Mouse (Mus musculus) limb, embryonic 15.5 days (tissue): ENCODE results near the gene Rhbdd2. TPM values are rescaled to one million over a fixed set of nuclear protein-coding genes. Genes with fewer than 3 reads are reported as not detected.

Source experiments
- ATAC-seq: fragments of 200-750 bp; cut with Nextera tagmentation; 2 replicates; pipeline ENCODE4 v1.8.0; 2017; ENCODE audit warnings: low read depth, moderate TSS enrichment; ENCODE audit not compliant: insufficient number of reproducible peaks, low FRiP score, low TSS enrichment
- H3K27ac ChIP-seq: fragments of 300-500 bp; sonication (generic); 2 replicates; pipeline ENCODE4 v1.5.1; 2015; ENCODE audit warnings: moderate library complexity, mild to moderate bottlenecking, inconsistent platforms
- H3K27me3 ChIP-seq: fragments of 300-500 bp; sonication (generic); 2 replicates; pipeline ENCODE4 v1.6.1; 2015; ENCODE audit warnings: inconsistent platforms
- H3K36me3 ChIP-seq: fragments of 300-500 bp; sonication (generic); 2 replicates; pipeline ENCODE4 v1.6.1; 2015; ENCODE audit warnings: inconsistent platforms
- H3K4me1 ChIP-seq: fragments of 300-500 bp; sonication (generic); 2 replicates; pipeline ENCODE4 v1.6.1; 2015; ENCODE audit warnings: inconsistent platforms
- H3K4me2 ChIP-seq: fragments of 300-500 bp; sonication (generic); 2 replicates; pipeline ENCODE4 v1.6.1; 2015; ENCODE audit warnings: mild to moderate bottlenecking, inconsistent platforms
- H3K4me3 ChIP-seq: fragments of 300-500 bp; sonication (generic); 2 replicates; pipeline ENCODE4 v1.5.1; 2015; ENCODE audit warnings: mild to moderate bottlenecking, inconsistent platforms
- H3K9ac ChIP-seq: fragments of 300-500 bp; sonication (generic); 2 replicates; pipeline ENCODE4 v1.6.1; 2015; ENCODE audit warnings: inconsistent platforms
- H3K9me3 ChIP-seq: fragments of 300-500 bp; sonication (generic); 2 replicates; pipeline ENCODE4 v1.6.1; 2016; ENCODE audit warnings: inconsistent platforms
- WGBS: fragments of 180-500 bp; shearing (Covaris S2); methylation state at CpG from one replicate; pipeline ENCODE4 v1.1.7; 2015; 5-methylcytosine and 5-hydroxymethylcytosine counted together
- polyA plus RNA-seq: library from polyadenylated mRNA; unstranded; fragments of >200 nt; fragmentation: Nextera tagmentation; extraction: Ambion mirVana; gene quantifications from 2 replicates; pipeline ENCODE4 v1.2.1, GENCODE M21; 2015

The Rhbdd2 gene
- polyA plus RNA-seq, 1 experiment from 2014 or later, result 33.4 TPM

- no peaks in the 10 kb centered on the region for H3K9me3 ChIP-seq
- no peak overlapping the region for H3K4me2 ChIP-seq
- no peak overlapping the region for H3K4me3 ChIP-seq
- H3K9ac ChIP-seq, result no peak overlapping the region
- H3K27ac ChIP-seq, result no peak overlapping the region
- no peaks in the 10 kb centered on the region for H3K36me3 ChIP-seq
- no peak for ATAC-seq
- 72% methylated on average over 9 of the region's 9 CpGs for WGBS
- no peaks in the 10 kb centered on the region for H3K4me1 ChIP-seq
- H3K27me3 ChIP-seq, result no peaks in the 10 kb centered on the region
Observed at GRCm38 (mm10) chr5:135648461-135649308, 16.3 kb downstream of the Rhbdd2 start.

- H3K27me3 ChIP-seq, result no peaks in the 10 kb centered on the region
- no peak overlapping the region for H3K9ac ChIP-seq
- H3K4me2 ChIP-seq, result no peak overlapping the region
- no peak overlapping the region for H3K4me3 ChIP-seq
- no peaks in the 10 kb centered on the region for H3K9me3 ChIP-seq
- WGBS, result 85% methylated on average over 1 of the region's 1 CpGs
- H3K27ac ChIP-seq, result no peak overlapping the region
- no peaks in the 10 kb centered on the region for H3K4me1 ChIP-seq
- H3K36me3 ChIP-seq, result no peaks in the 10 kb centered on the region
- ATAC-seq, result no peak
Observed at GRCm38 (mm10) chr5:135649309-135649633, 16.9 kb downstream of the Rhbdd2 start.

- H3K27ac ChIP-seq, result no peak overlapping the region
- H3K9ac ChIP-seq, result no peak overlapping the region
- H3K27me3 ChIP-seq, result no peaks in the 10 kb centered on the region
- no peak for ATAC-seq
- WGBS, result 77% methylated on average over 3 of the region's 3 CpGs
- no peaks in the 10 kb centered on the region for H3K9me3 ChIP-seq
- H3K4me2 ChIP-seq, result no peak overlapping the region
- H3K4me3 ChIP-seq, result no peak overlapping the region
- H3K36me3 ChIP-seq, result no peaks in the 10 kb centered on the region
- H3K4me1 ChIP-seq, result no peaks in the 10 kb centered on the region
Observed at GRCm38 (mm10) chr5:135651536-135651935, 19.1 kb downstream of the Rhbdd2 start.

GRCm38 (mm10) chr5:135653209-135653608 lies 20.8 kb downstream of the Rhbdd2 start:
- Histone ChIP-seq H3K27me3 (no peaks in the 10 kb centered on the region), H3K4me2 (no peak overlapping the region), H3K9ac (no peak overlapping the region), H3K27ac (no peak overlapping the region), H3K4me1 (peaks cover 4% of the 10 kb centered on the region; the same call in 1 of the 2 replicates), H3K36me3 (no peaks in the 10 kb centered on the region), H3K9me3 (no peaks in the 10 kb centered on the region), H3K4me3 (no peak overlapping the region)
- ATAC-seq, result no peak
- WGBS, result 45% methylated on average over 2 of the region's 2 CpGs

GRCm38 (mm10) chr5:135656046-135656445 lies 23.6 kb downstream of the Rhbdd2 start:
- H3K4me1 ChIP-seq, result peaks cover 4% of the 10 kb centered on the region; the same call in 1 of the 2 replicates
- 71% methylated on average over 5 of the region's 5 CpGs for WGBS
- H3K4me3 ChIP-seq, result no peak overlapping the region
- H3K9ac ChIP-seq, result no peak overlapping the region
- no peak overlapping the region for H3K4me2 ChIP-seq
- no peaks in the 10 kb centered on the region for H3K27me3 ChIP-seq
- H3K36me3 ChIP-seq, result no peaks in the 10 kb centered on the region
- no peak overlapping the region for H3K27ac ChIP-seq
- ATAC-seq, result no peak
- H3K9me3 ChIP-seq, result no peaks in the 10 kb centered on the region

GRCm38 (mm10) chr5:135657128-135657527 lies 24.7 kb downstream of the Rhbdd2 start:
- Histone ChIP-seq H3K36me3 (no peaks in the 10 kb centered on the region), H3K9ac (no peak overlapping the region), H3K4me2 (no peak overlapping the region), H3K4me3 (no peak overlapping the region), H3K27ac (no peak overlapping the region), H3K27me3 (no peaks in the 10 kb centered on the region), H3K9me3 (no peaks in the 10 kb centered on the region), H3K4me1 (peaks cover 4% of the 10 kb centered on the region; the same call in 1 of the 2 replicates)
- ATAC-seq, result no peak
- WGBS, result 88% methylated on average over 5 of the region's 5 CpGs

- Histone ChIP-seq H3K4me1 (peaks cover 4% of the 10 kb centered on the region; the same call in 1 of the 2 replicates), H3K36me3 (no peaks in the 10 kb centered on the region), H3K4me3 (no peak overlapping the region), H3K4me2 (0 out of 2 replicates have a peak overlapping the region, but pooled peaks have one; percentile 19), H3K27me3 (no peaks in the 10 kb centered on the region), H3K9me3 (no peaks in the 10 kb centered on the region), H3K27ac (no peak overlapping the region; the same call in 1 of the 2 replicates), H3K9ac (no peak overlapping the region)
- 49% methylated on average over 17 of the region's 17 CpGs for WGBS
- ATAC-seq, result no peak
Observed at GRCm38 (mm10) chr5:135657703-135658373, 25.4 kb downstream of the Rhbdd2 start.

- Histone ChIP-seq H3K27me3 (no peaks in the 10 kb centered on the region), H3K9ac (no peak overlapping the region), H3K27ac (no peak overlapping the region), H3K36me3 (no peaks in the 10 kb centered on the region), H3K9me3 (no peaks in the 10 kb centered on the region), H3K4me2 (no peak overlapping the region), H3K4me3 (no peak overlapping the region), H3K4me1 (peaks cover 4% of the 10 kb centered on the region; the same call in 1 of the 2 replicates)
- WGBS, result 68% methylated on average over 4 of the region's 4 CpGs
- ATAC-seq, result no peak
Observed at GRCm38 (mm10) chr5:135659956-135660355, 27.5 kb downstream of the Rhbdd2 start.

- H3K9ac ChIP-seq, result no peak overlapping the region
- H3K4me2 ChIP-seq, result no peak overlapping the region
- H3K36me3 ChIP-seq, result no peaks in the 10 kb centered on the region
- ATAC-seq, result no peak
- no peaks in the 10 kb centered on the region for H3K27me3 ChIP-seq
- no peak overlapping the region for H3K4me3 ChIP-seq
- H3K9me3 ChIP-seq, result no peaks in the 10 kb centered on the region
- no peak overlapping the region for H3K27ac ChIP-seq
- 87% methylated on average over 7 of the region's 7 CpGs for WGBS
- peaks cover 4% of the 10 kb centered on the region; the same call in 1 of the 2 replicates for H3K4me1 ChIP-seq
Observed at GRCm38 (mm10) chr5:135660535-135660934, 28.1 kb downstream of the Rhbdd2 start.

GRCm38 (mm10) chr5:135666890-135667289 lies 34.5 kb downstream of the Rhbdd2 start:
- H3K27me3 ChIP-seq, result no peaks in the 10 kb centered on the region
- ATAC-seq, result no peak
- no peaks in the 10 kb centered on the region for H3K9me3 ChIP-seq
- H3K4me3 ChIP-seq, result no peak overlapping the region
- H3K4me2 ChIP-seq, result no peak overlapping the region
- no peak overlapping the region for H3K27ac ChIP-seq
- 85% methylated on average over 5 of the region's 5 CpGs for WGBS
- H3K9ac ChIP-seq, result no peak overlapping the region
- 0 out of 2 replicates have a peak, but pooled peaks cover 5% of the 10 kb centered on the region for H3K4me1 ChIP-seq
- no peaks in the 10 kb centered on the region for H3K36me3 ChIP-seq

GRCm38 (mm10) chr5:135668071-135668470 lies 35.7 kb downstream of the Rhbdd2 start:
- H3K4me2 ChIP-seq, result no peak overlapping the region
- WGBS, result 81% methylated on average over 7 of the region's 7 CpGs
- H3K9me3 ChIP-seq, result no peaks in the 10 kb centered on the region
- H3K36me3 ChIP-seq, result no peaks in the 10 kb centered on the region
- H3K4me1 ChIP-seq, result 0 out of 2 replicates have a peak, but pooled peaks cover 5% of the 10 kb centered on the region
- no peak overlapping the region for H3K9ac ChIP-seq
- no peak overlapping the region for H3K27ac ChIP-seq
- no peak overlapping the region for H3K4me3 ChIP-seq
- ATAC-seq, result no peak
- H3K27me3 ChIP-seq, result no peaks in the 10 kb centered on the region

- no peak for ATAC-seq
- H3K4me2 ChIP-seq, result no peak within 1 kb of the TSS
- no peaks in the 10 kb centered on the region for H3K36me3 ChIP-seq
- 26% methylated on average over 9 of the region's 9 CpGs for WGBS
- H3K9ac ChIP-seq, result no peak within 1 kb of the TSS
- no peaks in the 10 kb centered on the region for H3K27me3 ChIP-seq
- H3K4me3 ChIP-seq, result no peak within 1 kb of the TSS
- H3K4me1 ChIP-seq, result peaks cover 10% of the 10 kb centered on the region
- no peak within 1 kb of the TSS for H3K27ac ChIP-seq
- H3K9me3 ChIP-seq, result no peaks in the 10 kb centered on the region
Observed at GRCm38 (mm10) chr5:135669741-135670275, 37.4 kb downstream of the Rhbdd2 start, which contains the start of gene Por. Gene Por, plus strand, starts transcription at chr5:135670033.
